Mouse (Mus musculus) heart, embryonic 15.5 days (tissue): ENCODE results near the gene Shc4. TPM values are rescaled to one million over a fixed set of nuclear protein-coding genes. Genes with fewer than 3 reads are reported as not detected.

Source experiments
- ATAC-seq: fragments of 200-750 bp; cut with Nextera tagmentation; replicated peaks from 2 replicates; pipeline ENCODE4 v1.8.0; 2017; ENCODE audit warnings: low read depth, moderate TSS enrichment; ENCODE audit not compliant: insufficient number of reproducible peaks, insufficient read depth, low FRiP score
- H3K27ac ChIP-seq: fragments of 300-500 bp; sonication (generic); 2 replicates; pipeline ENCODE4 v1.5.1; 2015; ENCODE audit warnings: mild to moderate bottlenecking, inconsistent platforms
- H3K27me3 ChIP-seq: fragments of 300-500 bp; sonication (generic); 2 replicates; pipeline ENCODE4 v1.6.1; 2015; ENCODE audit warnings: inconsistent platforms
- H3K36me3 ChIP-seq: fragments of 300-500 bp; sonication (generic); 2 replicates; pipeline ENCODE4 v1.6.1; 2015; ENCODE audit warnings: mild to moderate bottlenecking, inconsistent platforms
- H3K4me1 ChIP-seq: fragments of 300-500 bp; sonication (generic); replicated peaks from 2 replicates; pipeline ENCODE4 v1.6.1; 2015; ENCODE audit warnings: inconsistent platforms
- H3K4me2 ChIP-seq: fragments of 300-500 bp; sonication (generic); 2 replicates; pipeline ENCODE4 v1.6.1; 2015; ENCODE audit warnings: inconsistent platforms, mild to moderate bottlenecking, moderate library complexity
- H3K4me3 ChIP-seq: fragments of 300-500 bp; sonication (generic); 2 replicates; pipeline ENCODE4 v1.5.1; 2015; ENCODE audit warnings: mild to moderate bottlenecking, inconsistent platforms
- H3K9ac ChIP-seq: fragments of 300-500 bp; sonication (generic); 2 replicates; pipeline ENCODE4 v1.6.1; 2015; ENCODE audit warnings: mild to moderate bottlenecking, inconsistent platforms
- H3K9me3 ChIP-seq: fragments of 300-500 bp; sonication (generic); replicated peaks from 2 replicates; pipeline ENCODE4 v1.6.1; 2016; ENCODE audit warnings: inconsistent platforms
- WGBS: fragments of 180-500 bp; shearing (Covaris S2); methylation state at CpG from one replicate; pipeline ENCODE4 v1.1.7; 2015; ENCODE audit warnings: mixed read lengths; 5-methylcytosine and 5-hydroxymethylcytosine counted together
- polyA plus RNA-seq: library from polyadenylated mRNA; unstranded; fragments of >200 nt; fragmentation: Nextera tagmentation; extraction: Ambion mirVana; gene quantifications from 2 replicates; pipeline ENCODE4 v1.2.1, GENCODE M21; 2015

The Shc4 gene
- polyA plus RNA-seq, 1 experiment from 2014 or later = 1.0 TPM

GRCm38 (mm10) chr2:125684559-125685440, 39.1 kb downstream of the Shc4 start:
- H3K4me1 ChIP-seq = 0 out of 2 replicates have a peak, but pooled peaks cover 3% of the 10 kb centered on the region
- H3K9ac ChIP-seq = no peak overlapping the region
- WGBS = 65% methylated on average over 10 of the region's 10 CpGs
- no peaks in the 10 kb centered on the region for H3K9me3 ChIP-seq
- H3K27me3 ChIP-seq = no peaks in the 10 kb centered on the region
- H3K36me3 ChIP-seq = no peaks in the 10 kb centered on the region
- no peak overlapping the region for H3K4me2 ChIP-seq
- H3K4me3 ChIP-seq = no peak overlapping the region
- no peak; the same call in 1 of the 2 replicates for ATAC-seq
- H3K27ac ChIP-seq = no peak overlapping the region

- Histone ChIP-seq H3K4me3 (no peak overlapping the region), H3K27me3 (no peaks in the 10 kb centered on the region), H3K27ac (no peak overlapping the region), H3K36me3 (no peaks in the 10 kb centered on the region), H3K9ac (no peak overlapping the region), H3K9me3 (no peaks in the 10 kb centered on the region), H3K4me1 (0 out of 2 replicates have a peak, but pooled peaks cover 3% of the 10 kb centered on the region), H3K4me2 (no peak overlapping the region)
- ATAC-seq = no peak
- WGBS = 83% methylated on average over 7 of the region's 7 CpGs
Measured at GRCm38 (mm10) chr2:125683895-125684294, 40.1 kb downstream of the Shc4 start.

GRCm38 (mm10) chr2:125681811-125682210, 42.1 kb downstream of the Shc4 start:
- WGBS = 56% methylated on average over 9 of the region's 9 CpGs
- no peak overlapping the region for H3K9ac ChIP-seq
- ATAC-seq = no peak

GRCm38 (mm10) chr2:125672957-125673631, 50.9 kb downstream of the Shc4 start, which contains the start of gene Eid1:
Eid1 (plus strand) TSS chr2:125673095.
- under 1% methylated on average over 61 of the region's 79 CpGs for WGBS
- Histone ChIP-seq H3K27me3 (no peaks in the 10 kb centered on the region), H3K9ac (peak within 1 kb of the TSS; percentile 81), H3K36me3 (no peaks in the 10 kb centered on the region), H3K4me3 (peak within 1 kb of the TSS; percentile 95), H3K4me2 (peak within 1 kb of the TSS; percentile 78), H3K27ac (peak within 1 kb of the TSS; percentile 88), H3K9me3 (no peaks in the 10 kb centered on the region), H3K4me1 (peaks cover 11% of the 10 kb centered on the region)
- peak; percentile 90 for ATAC-seq

More at GRCm38 (mm10) chr2:125681811-125682210, 42.1 kb downstream of the Shc4 start:
- Histone ChIP-seq H3K4me2 (no peak overlapping the region), H3K36me3 (no peaks in the 10 kb centered on the region), H3K4me1 (0 out of 2 replicates have a peak, but pooled peaks cover 3% of the 10 kb centered on the region), H3K9me3 (no peaks in the 10 kb centered on the region), H3K4me3 (no peak overlapping the region), H3K27me3 (no peaks in the 10 kb centered on the region), H3K27ac (no peak overlapping the region)

GRCm38 (mm10) chr2:125672568-125672956, 51.4 kb downstream of the Shc4 start:
- 17% methylated on average over 16 of the region's 20 CpGs for WGBS
- no peaks in the 10 kb centered on the region for H3K9me3 ChIP-seq
- ATAC-seq = peak; percentile 59; the same call in 1 of the 2 replicates
- peak overlapping the region; percentile 95 for H3K4me3 ChIP-seq
- peak overlapping the region; percentile 88 for H3K27ac ChIP-seq
- H3K36me3 ChIP-seq = no peaks in the 10 kb centered on the region
- no peaks in the 10 kb centered on the region for H3K27me3 ChIP-seq
- H3K9ac ChIP-seq = peak overlapping the region; percentile 81
- H3K4me2 ChIP-seq = peak overlapping the region; percentile 78
- H3K4me1 ChIP-seq = peaks cover 11% of the 10 kb centered on the region

- Histone ChIP-seq H3K27ac (no peak overlapping the region), H3K9me3 (no peaks in the 10 kb centered on the region), H3K36me3 (no peaks in the 10 kb centered on the region), H3K4me1 (peaks cover 17% of the 10 kb centered on the region), H3K27me3 (no peaks in the 10 kb centered on the region), H3K4me3 (no peak overlapping the region), H3K9ac (no peak overlapping the region), H3K4me2 (no peak overlapping the region)
- no peak for ATAC-seq
- WGBS = 53% methylated on average over 1 of the region's 1 CpGs
Measured at GRCm38 (mm10) chr2:125670846-125671245, 53.1 kb downstream of the Shc4 start.

GRCm38 (mm10) chr2:125667721-125668120, 56.2 kb downstream of the Shc4 start:
- 71% methylated on average over 7 of the region's 7 CpGs for WGBS
- Histone ChIP-seq H3K27ac (no peak overlapping the region), H3K36me3 (no peaks in the 10 kb centered on the region), H3K9ac (no peak overlapping the region), H3K4me3 (no peak overlapping the region), H3K27me3 (no peaks in the 10 kb centered on the region), H3K9me3 (no peaks in the 10 kb centered on the region), H3K4me2 (no peak overlapping the region), H3K4me1 (peaks cover 8% of the 10 kb centered on the region; the same call in 1 of the 2 replicates)
- no peak for ATAC-seq

- Histone ChIP-seq H3K9ac (0 out of 2 replicates have a peak overlapping the region, but pooled peaks have one; percentile 8), H3K4me2 (no peak overlapping the region; the same call in 1 of the 2 replicates), H3K27ac (peak overlapping the region; percentile 20; the same call in 1 of the 2 replicates), H3K36me3 (no peaks in the 10 kb centered on the region), H3K27me3 (no peaks in the 10 kb centered on the region), H3K4me3 (no peak overlapping the region), H3K4me1 (peaks cover 6% of the 10 kb centered on the region; the same call in 1 of the 2 replicates), H3K9me3 (no peaks in the 10 kb centered on the region)
- ATAC-seq = no peak
- WGBS = 19% methylated on average over 5 of the region's 5 CpGs
Measured at GRCm38 (mm10) chr2:125667184-125667583, 56.8 kb downstream of the Shc4 start.

- Histone ChIP-seq H3K27me3 (no peaks in the 10 kb centered on the region), H3K9me3 (no peaks in the 10 kb centered on the region), H3K27ac (no peak overlapping the region), H3K4me1 (peaks cover 6% of the 10 kb centered on the region; the same call in 1 of the 2 replicates), H3K36me3 (no peaks in the 10 kb centered on the region), H3K4me2 (no peak overlapping the region), H3K9ac (no peak overlapping the region), H3K4me3 (no peak overlapping the region)
- WGBS = 53% methylated on average over 4 of the region's 4 CpGs
- ATAC-seq = no peak
Measured at GRCm38 (mm10) chr2:125666668-125667067, 57.3 kb downstream of the Shc4 start.

GRCm38 (mm10) chr2:125665909-125666308, 58.0 kb downstream of the Shc4 start:
- Histone ChIP-seq H3K9ac (no peak overlapping the region), H3K4me3 (no peak overlapping the region), H3K36me3 (no peaks in the 10 kb centered on the region), H3K27me3 (no peaks in the 10 kb centered on the region), H3K27ac (no peak overlapping the region), H3K9me3 (no peaks in the 10 kb centered on the region), H3K4me2 (no peak overlapping the region), H3K4me1 (peaks cover 7% of the 10 kb centered on the region)
- no peak for ATAC-seq
- 76% methylated on average over 4 of the region's 4 CpGs for WGBS

- WGBS = 90% methylated on average over 5 of the region's 5 CpGs
- no peak overlapping the region for H3K4me2 ChIP-seq
- no peak overlapping the region for H3K9ac ChIP-seq
- ATAC-seq = no peak
- H3K36me3 ChIP-seq = no peaks in the 10 kb centered on the region
- no peaks in the 10 kb centered on the region for H3K27me3 ChIP-seq
- H3K27ac ChIP-seq = no peak overlapping the region
- H3K4me1 ChIP-seq = peaks cover 14% of the 10 kb centered on the region
- H3K4me3 ChIP-seq = no peak overlapping the region
- H3K9me3 ChIP-seq = no peaks in the 10 kb centered on the region
Measured at GRCm38 (mm10) chr2:125665213-125665612, 58.7 kb downstream of the Shc4 start.
